Mouse (Mus musculus): ENCODE data around the gene Nsg1.

Gene Nsg1

DNA sequence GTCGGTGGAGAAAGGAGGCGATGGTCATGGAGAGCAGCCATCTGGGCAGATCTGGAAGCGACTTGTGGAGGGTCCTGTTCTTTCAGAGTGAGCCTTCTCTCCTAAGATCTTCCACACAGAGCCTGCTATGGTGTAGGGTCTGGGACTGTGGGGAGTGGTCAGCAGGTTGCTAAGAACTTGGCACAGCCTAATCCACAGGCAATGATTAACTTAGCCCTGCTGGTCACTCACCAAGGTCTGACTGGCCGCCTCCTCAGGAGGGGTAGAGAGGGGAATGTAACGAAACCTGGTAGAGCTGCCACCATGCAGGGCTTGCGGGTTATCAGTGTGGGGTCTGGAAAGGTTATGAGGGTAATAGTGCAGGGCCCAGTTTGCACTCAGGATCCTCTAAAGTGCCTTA, 18.8 kb downstream of the Nsg1 start:
- in situ Hi-C loops (cut with MboI, MseI): no loop called here

DNA sequence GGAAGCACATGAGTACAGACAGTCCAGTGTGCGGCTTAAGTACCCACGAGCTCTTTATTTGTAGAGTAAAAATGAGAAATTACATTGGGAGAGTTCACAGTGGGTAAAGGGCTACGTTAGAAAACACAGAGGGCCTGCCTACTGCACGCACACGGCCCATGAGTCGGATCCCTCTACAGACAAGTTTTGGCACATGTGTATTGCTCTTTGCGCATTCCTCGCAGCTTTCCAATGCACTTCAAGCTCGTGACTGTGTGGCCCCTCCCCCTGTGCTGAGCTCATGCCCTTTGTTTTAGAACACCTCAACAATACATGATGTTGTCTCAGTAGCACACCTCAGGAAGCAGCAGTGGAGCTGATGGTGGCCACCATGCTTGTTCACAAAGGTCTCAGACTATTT, 22.5 kb downstream of the Nsg1 start:
- in situ Hi-C loops (cut with MboI, MseI): no loop called here

GRCm38 (mm10) chr5:38136247-38136646, 23.5 kb downstream of the Nsg1 start:
- in situ Hi-C loops (cut with MboI, MseI): no loop called here

- in situ Hi-C loops (cut with MboI, MseI): no loop called here
Observed at GRCm38 (mm10) chr5:38129339-38129738, 30.4 kb downstream of the Nsg1 start.

DNA sequence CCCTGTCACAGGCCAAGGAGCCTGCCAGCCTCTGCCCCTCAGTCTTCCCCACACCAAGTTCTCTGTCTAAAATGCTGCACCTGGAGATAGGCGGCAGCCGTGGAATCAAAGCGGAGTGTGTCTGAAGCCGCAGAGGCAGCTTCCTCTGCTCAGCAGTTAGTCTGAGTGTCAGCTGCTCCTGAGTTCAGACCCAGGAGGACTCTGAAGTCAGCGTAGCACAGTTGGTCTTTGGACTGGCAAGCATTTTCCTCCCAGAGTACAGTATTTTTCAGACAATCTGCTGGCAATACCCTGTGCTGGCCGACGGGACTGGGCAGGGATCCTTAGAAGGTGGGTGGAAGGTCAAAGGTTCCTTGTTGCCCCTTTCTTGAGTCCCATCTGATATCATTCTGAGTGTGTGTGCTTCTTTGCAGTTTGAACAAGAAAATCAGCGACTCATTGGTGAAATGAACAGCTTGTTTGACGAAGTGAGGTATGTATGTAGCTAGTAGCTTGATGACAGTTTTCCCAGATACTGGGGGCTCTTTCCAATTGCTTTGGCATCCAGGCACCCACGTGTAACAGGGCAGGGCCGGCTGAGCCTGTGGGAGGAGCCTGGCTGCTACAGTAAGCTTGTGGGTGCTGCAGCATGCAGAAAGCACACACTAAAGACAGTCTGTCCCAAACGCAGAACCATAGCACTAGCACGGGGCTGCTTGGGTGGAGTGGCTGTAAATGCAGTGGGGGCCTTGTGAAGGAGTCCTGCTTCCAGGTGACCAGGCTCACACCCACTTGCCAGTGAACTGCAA, 33.0 kb downstream of the Nsg1 start:
- in situ Hi-C loops (cut with MboI, MseI): no loop called here

DNA sequence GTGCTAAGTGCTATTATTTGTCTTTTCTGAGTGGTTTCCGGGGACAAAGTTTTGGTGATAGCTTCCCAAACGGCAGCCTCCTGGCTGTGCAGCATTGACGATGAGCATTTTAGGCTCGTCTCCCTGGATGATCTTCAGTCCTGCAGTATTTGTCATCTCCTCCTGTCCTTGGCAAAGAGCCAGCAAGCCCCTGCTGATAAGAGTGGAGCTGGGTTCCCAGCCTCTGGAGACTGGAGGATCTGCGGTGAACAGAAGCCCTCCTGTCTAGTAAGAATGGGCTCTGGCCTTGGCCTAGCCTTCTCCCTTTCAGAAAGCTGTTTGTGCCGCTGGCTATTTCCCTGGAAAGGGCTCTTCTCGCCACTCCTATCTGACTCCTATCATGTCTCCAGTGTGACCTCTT, 38.0 kb downstream of the Nsg1 start:
- in situ Hi-C loops (cut with MboI, MseI): no loop called here

DNA sequence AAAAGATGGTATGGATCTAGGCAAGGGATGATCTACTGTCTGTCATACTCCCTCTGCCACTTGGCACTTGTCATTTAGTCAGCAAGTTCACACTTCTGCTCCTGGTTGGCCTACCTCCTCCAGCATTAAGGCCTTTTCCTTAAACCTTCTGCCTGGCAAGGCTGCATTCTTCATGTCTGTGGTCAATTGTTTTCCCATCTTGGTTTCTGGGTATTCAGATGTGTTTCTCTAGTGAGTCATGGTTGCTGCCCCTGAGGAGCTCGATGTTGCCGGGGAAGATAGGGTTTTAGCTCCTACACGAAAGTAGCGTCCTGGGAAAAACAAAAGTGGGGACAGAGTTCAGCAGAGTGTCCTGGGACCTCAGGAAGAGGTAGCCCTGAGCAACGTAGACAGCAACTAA, 40.4 kb downstream of the Nsg1 start:
- in situ Hi-C loops (cut with MboI, MseI): no loop called here

DNA sequence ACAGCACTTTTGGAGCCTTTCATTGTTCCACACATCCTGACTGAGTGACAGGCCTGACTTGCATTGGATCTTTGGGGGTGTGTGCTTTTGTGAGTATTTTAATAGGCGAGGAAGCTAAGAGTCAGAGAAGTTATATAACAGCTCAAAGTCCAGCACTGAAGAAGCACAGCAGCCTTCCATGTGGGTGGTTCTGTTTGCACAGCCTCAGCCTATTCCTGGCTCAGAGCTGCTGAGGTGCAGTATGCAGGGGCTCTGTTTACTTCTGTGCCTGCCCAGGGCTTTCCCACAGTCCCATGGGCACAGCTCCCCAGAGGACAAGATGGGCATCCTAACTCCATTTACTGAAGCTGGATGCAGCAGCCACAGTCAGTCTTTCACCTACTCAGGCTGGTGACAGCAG, 42.7 kb downstream of the Nsg1 start:
- in situ Hi-C loops (cut with MboI, MseI): no loop called here

DNA sequence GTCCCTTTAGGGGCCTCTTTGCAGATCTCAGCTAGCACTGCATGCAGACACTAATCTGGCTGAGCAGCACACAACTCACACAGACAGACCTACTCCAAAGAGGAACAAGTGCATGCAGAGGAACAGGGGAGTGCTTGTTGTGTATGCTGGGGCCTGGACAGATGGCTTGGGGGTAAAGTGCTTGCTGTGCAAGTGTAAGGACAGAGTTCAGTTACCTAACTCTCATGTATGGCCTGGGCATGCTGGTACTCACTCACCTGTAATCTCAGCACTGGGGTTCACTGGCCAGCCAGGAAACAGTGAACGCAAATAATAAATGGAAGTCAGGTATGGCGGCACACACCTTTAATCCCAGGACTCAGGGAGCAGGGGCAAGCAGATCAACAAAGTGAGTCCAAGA, 45.2 kb downstream of the Nsg1 start:
- in situ Hi-C loops (cut with MboI, MseI): no loop called here

DNA sequence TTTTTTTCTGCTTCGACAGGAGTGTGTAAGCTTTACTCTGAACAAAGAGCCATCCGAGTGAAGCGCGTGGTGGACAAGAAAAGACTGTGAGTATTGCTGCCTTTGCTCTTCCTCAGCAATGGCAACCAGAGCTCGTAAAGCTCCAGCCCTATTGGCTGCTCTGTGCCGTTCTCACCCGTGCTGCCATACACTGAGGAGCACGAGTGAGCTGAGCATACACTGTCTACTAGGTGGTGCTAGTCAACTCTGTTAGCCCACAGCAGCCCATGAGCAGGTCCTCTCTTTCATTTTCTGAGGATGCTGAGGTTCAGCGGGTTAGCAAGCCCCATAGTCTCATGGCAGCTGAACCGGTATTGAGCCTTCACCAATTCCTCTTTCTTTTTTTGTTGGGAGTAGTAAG, 52.9 kb downstream of the Nsg1 start:
- in situ Hi-C loops (cut with MboI, MseI): no loop called here

DNA sequence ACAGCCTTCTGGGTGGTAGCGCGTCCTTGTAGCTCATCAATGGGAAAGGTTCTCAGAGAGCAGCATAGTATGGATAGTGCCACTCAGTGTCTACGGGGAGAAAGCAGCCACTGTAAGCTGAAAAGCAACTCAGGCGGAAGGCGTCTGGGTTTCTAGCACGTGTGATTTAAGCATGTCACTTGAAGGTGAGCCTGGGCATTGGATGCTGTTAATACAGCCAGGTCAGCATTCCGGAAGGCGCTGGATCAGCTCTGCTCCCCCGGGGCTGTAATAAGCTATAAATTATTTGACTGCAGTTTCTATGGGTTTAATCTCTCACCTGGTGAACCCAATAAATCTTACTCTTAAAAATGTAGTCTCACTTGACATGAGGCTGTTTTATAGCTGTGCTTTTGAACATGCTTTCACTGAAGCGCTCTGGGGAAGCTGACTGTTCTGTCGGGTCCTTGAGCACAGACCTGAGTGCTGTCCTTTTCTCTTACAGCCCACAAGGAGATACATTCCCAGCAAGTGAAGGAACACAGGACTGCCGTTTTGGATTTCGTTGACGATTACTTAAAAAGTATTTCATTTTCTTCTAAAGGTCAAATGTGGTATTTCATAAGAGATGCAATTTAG, 53.5 kb downstream of the Nsg1 start:
- in situ Hi-C loops (cut with MboI, MseI): no loop called here

DNA sequence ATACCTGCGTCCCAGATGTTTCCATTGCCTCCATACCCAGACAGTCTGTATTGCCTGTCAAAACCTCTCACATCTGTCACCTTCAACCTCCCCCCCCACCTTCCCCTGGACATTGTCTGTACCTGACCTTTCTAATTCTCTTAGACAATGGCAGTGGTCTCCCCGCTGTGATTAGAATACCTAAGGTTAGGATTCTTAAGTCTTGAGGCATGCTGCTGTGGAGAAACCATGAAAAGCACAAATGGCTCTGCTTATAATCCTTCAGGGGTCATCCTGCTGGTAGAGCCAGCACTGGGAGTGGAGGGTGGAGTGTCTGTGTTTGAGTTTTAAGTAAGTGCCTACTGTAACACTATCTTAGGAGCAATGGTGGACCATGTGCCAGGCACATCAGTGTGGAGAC, 56.8 kb downstream of the Nsg1 start:
- in situ Hi-C loops (cut with MboI, MseI): no loop called here

DNA sequence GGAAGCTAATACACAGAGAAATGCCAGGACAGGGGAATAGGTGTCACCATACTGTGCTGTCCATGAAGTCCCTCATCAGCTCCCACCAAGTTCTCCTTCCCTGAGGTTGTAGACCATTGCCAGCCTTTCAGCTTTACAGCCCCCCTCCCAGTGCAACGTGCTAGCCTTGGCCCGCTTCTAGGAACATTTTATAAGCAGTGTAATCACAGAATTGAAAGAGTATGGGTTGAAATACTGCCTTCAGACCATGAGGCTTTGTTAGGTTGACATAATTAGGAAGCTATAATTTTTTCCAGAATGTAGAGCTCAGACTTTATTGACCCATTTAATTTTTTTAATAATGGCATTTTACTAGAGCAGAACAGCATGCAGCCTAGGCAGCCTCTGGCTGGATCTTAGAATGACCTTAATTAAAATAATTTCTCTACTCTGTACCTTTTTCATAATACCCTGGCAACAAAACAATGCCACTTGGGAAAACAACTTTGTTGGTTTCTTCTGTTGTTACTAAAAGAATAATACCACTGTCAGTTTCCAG, 60.5 kb downstream of the Nsg1 start:
- in situ Hi-C loops (cut with MboI, MseI): no loop called here

DNA sequence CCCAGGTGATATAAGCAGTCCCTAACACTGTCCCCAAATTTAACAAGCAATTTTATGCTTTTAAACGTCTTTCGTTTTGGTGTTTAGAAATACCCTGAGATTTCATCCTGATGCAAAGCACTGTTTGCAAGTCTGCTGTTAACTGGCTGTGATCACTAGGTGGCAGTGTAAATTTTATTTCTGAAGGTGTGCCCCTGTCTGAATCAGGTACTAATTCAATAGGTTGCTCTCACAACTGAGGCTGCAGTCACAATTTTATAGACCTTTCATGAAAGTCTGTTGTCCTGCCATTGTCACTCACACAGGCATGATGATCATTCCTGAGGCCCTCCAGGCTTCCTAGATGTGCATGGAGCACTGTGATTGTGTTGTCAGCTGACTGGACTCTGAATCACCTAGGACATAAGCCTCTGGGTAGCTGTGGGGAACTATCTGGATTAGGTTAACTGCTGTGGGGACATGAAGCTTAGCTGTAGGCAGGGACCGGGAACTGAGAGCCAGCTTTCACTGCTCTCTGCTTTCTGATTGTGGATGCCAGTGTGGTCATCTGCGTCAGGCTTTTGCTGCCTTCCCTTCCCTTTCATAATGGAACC, 62.1 kb downstream of the Nsg1 start:
- in situ Hi-C loops (cut with MboI, MseI): no loop called here

DNA sequence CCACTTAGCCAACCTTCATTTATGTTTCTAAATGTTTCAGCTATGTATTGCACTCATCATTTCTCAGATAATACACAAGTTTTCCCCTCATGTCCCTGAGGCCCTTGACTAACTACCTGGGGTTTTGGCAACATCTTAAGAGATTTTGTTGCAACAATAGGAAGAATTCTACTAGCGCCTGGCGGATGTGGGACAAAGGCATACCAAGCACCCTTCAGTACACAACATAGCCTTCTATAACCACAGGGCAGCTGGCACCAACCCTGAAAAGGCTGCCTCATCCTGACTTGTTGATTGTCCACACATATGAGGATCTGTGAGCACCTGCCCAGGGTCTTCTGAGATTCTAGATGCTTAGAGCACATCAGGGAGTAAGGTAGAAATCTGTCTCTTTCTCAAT, 65.4 kb downstream of the Nsg1 start:
- in situ Hi-C loops (cut with MboI, MseI): no loop called here

DNA sequence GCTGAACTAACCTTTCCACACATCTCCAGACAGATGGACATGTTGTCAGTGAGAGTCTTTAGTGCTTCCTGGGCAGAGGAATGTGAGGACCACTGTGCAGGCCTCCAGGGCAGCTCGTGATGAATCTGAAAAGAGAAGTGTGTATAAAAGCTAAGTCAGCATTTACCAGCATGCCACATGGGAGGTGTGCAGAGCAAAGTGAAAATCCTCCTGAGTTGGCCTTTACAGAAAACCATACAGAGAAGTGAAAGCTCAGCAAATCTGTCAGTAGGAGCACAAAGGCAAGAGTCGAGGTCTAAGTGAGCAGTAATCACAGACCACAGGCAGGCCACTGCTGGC, 67.8 kb downstream of the Nsg1 start:
- in situ Hi-C loops (cut with MboI, MseI): no loop called here

DNA sequence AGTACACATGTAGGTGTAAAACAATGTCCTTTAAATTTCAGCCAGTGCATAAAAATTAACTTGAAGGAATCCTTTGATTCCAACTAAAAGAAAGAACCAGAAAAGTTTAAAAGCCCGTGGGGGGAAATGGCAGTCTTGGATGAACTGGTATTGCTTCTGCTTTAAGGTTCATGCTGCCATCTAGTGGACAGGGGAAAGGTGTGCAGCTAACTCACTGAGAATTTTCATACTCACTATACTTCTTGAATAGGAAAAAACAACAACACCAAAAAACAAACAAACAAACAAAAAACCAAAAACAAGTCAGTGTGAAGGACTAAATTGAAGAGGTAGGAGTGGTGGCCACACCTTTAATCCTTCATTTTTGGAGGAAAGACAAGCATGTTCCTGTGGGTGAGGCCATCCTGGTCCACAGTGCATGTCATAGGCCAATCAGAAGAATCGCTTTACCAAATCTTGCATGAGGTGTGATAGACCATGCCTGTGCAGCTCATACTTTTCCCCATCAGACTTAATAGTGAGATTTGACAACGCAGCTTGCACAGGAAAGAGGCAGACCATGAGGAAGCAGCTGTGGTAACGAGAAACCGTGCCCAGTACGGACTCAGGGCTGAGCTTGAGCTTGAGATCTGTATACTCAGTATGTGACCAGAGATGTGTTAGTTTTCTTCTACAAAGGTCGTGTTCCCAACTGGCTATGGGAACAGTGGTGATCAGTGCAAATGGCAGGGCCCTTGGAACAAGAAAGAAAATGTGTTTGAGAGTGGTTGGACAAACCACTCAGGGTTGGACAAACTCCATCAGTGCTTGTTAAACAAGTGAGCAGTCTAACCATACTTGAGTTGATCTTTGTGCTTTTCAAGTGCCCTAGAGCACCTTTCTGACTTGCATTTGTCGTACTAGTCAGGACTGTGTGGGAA, 68.4 kb downstream of the Nsg1 start:
- in situ Hi-C loops (cut with MboI, MseI): no loop called here

- in situ Hi-C loops (cut with MboI, MseI): no loop called here
Observed at GRCm38 (mm10) chr5:38090581-38090980, 69.1 kb downstream of the Nsg1 start.

- in situ Hi-C loops (cut with MboI, MseI): no loop called here
Observed at GRCm38 (mm10) chr5:38090111-38090510, 69.6 kb downstream of the Nsg1 start.

Data from T-helper 1 cell (primary cell).